Mouse (Mus musculus): Measurements from ENCODE around the gene Selenoi. TPM values are rescaled to one million over a fixed set of nuclear protein-coding genes. Genes with fewer than 3 reads are reported as not detected.
"Not testable (repeated sequence)": the region's sequence is repeated elsewhere in the genome, so short reads cannot be mapped to it uniquely, and the experiment has no call there.

Selenoi gene
- polyA plus RNA-seq, 1 experiment from 2014 or later = 24.1 TPM

GRCm38 (mm10) chr5:30204441-30204840 lies 27.9 kb upstream of the Selenoi start:
- Histone ChIP-seq H3K36me3 (ENCODE audit: control insufficient read depth, insufficient read depth, low read length) (no peaks in the 10 kb centered on the region), H3K4me2 (ENCODE audit: low read depth, low read length, severe bottlenecking) (no peak overlapping the region), H3K27ac (ENCODE audit: low read depth, low read length) (no peak overlapping the region), H3K9me3 (ENCODE audit: control insufficient read depth, low read length) (no peaks in the 10 kb centered on the region), H3K9ac (ENCODE audit: low read length) (no peak overlapping the region), H3K27me3 (ENCODE audit: control insufficient read depth, insufficient read depth, low read length) (no peaks in the 10 kb centered on the region), H3K4me3 (ENCODE audit: low read depth, low read length) (no peak overlapping the region), H3K4me1 (replicated peaks; ENCODE audit: control insufficient read depth, insufficient read depth, low read length) (no peaks in the 10 kb centered on the region)
- no peak for DNase-seq (ENCODE audit: low spot score)
- WGBS = 61% methylated on average over 1 of the region's 1 CpGs
- ATAC-seq (replicated peaks; ENCODE audit: low FRiP score) = no peak

GRCm38 (mm10) chr5:30205034-30205433 lies 27.3 kb upstream of the Selenoi start:
- Histone ChIP-seq H3K4me2 (ENCODE audit: low read depth, low read length, severe bottlenecking) (no peak overlapping the region), H3K36me3 (ENCODE audit: control insufficient read depth, insufficient read depth, low read length) (no peaks in the 10 kb centered on the region), H3K27ac (ENCODE audit: low read depth, low read length) (no peak overlapping the region), H3K27me3 (ENCODE audit: control insufficient read depth, insufficient read depth, low read length) (no peaks in the 10 kb centered on the region), H3K9me3 (ENCODE audit: control insufficient read depth, low read length) (no peaks in the 10 kb centered on the region), H3K4me1 (replicated peaks; ENCODE audit: control insufficient read depth, insufficient read depth, low read length) (no peaks in the 10 kb centered on the region), H3K4me3 (ENCODE audit: low read depth, low read length) (no peak overlapping the region), H3K9ac (ENCODE audit: low read length) (no peak overlapping the region)
- 75% methylated on average over 3 of the region's 3 CpGs for WGBS
- no peak for ATAC-seq (replicated peaks; ENCODE audit: low FRiP score)
- DNase-seq (ENCODE audit: low spot score) = no peak

- H3K9ac ChIP-seq (ENCODE audit: low read length) = no peak within 1 kb of the TSS
- H3K4me3 ChIP-seq (ENCODE audit: low read depth, low read length) = no peak within 1 kb of the TSS
- no peak within 1 kb of the TSS for H3K27ac ChIP-seq (ENCODE audit: low read depth, low read length)
- no peaks in the 10 kb centered on the region for H3K27me3 ChIP-seq (ENCODE audit: control insufficient read depth, insufficient read depth, low read length)
- H3K4me2 ChIP-seq (ENCODE audit: low read depth, low read length, severe bottlenecking) = no peak within 1 kb of the TSS
- WGBS = 49% methylated on average over 5 of the region's 5 CpGs
- H3K4me1 ChIP-seq (replicated peaks; ENCODE audit: control insufficient read depth, insufficient read depth, low read length) = no peaks in the 10 kb centered on the region
- H3K9me3 ChIP-seq (ENCODE audit: control insufficient read depth, low read length) = no peaks in the 10 kb centered on the region
- no peak for ATAC-seq (replicated peaks; ENCODE audit: low FRiP score)
- no peak for DNase-seq (ENCODE audit: low spot score)
- H3K36me3 ChIP-seq (ENCODE audit: control insufficient read depth, insufficient read depth, low read length) = no peaks in the 10 kb centered on the region
These were observed 26.9 kb upstream of the Selenoi start, which contains the start of gene Adgrf3 for GRCm38 (mm10) chr5:30205493-30205892. Gene Adgrf3, minus strand, starts transcription at chr5:30205722.

GRCm38 (mm10) chr5:30207276-30207675 lies 25.1 kb upstream of the Selenoi start:
- DNase-seq (ENCODE audit: low spot score) = peak; percentile 65
- Histone ChIP-seq H3K9ac (ENCODE audit: low read length) (no peak overlapping the region), H3K27me3 (ENCODE audit: control insufficient read depth, insufficient read depth, low read length) (no peaks in the 10 kb centered on the region), H3K4me1 (replicated peaks; ENCODE audit: control insufficient read depth, insufficient read depth, low read length) (no peaks in the 10 kb centered on the region), H3K36me3 (ENCODE audit: control insufficient read depth, insufficient read depth, low read length) (no peaks in the 10 kb centered on the region), H3K4me3 (ENCODE audit: low read depth, low read length) (no peak overlapping the region), H3K27ac (ENCODE audit: low read depth, low read length) (no peak overlapping the region), H3K4me2 (ENCODE audit: low read depth, low read length, severe bottlenecking) (no peak overlapping the region), H3K9me3 (ENCODE audit: control insufficient read depth, low read length) (no peaks in the 10 kb centered on the region)
- 70% methylated on average over 6 of the region's 6 CpGs for WGBS
- ATAC-seq (replicated peaks; ENCODE audit: low FRiP score) = no peak

- not testable (repeated sequence) for H3K9ac ChIP-seq (ENCODE audit: low read length); H3K4me1 ChIP-seq (replicated peaks; ENCODE audit: control insufficient read depth, insufficient read depth, low read length); DNase-seq (ENCODE audit: low spot score); ATAC-seq (replicated peaks; ENCODE audit: low FRiP score); H3K4me3 ChIP-seq (ENCODE audit: low read depth, low read length); H3K4me2 ChIP-seq (ENCODE audit: low read depth, low read length, severe bottlenecking); H3K27me3 ChIP-seq (ENCODE audit: control insufficient read depth, insufficient read depth, low read length); H3K36me3 ChIP-seq (ENCODE audit: control insufficient read depth, insufficient read depth, low read length); H3K9me3 ChIP-seq (ENCODE audit: control insufficient read depth, low read length); H3K27ac ChIP-seq (ENCODE audit: low read depth, low read length)
- WGBS = 87% methylated on average over 5 of the region's 5 CpGs
These were observed 21.6 kb upstream of the Selenoi start for GRCm38 (mm10) chr5:30210758-30211157.

- 12% methylated on average over 4 of the region's 4 CpGs for WGBS
- Histone ChIP-seq H3K4me3 (ENCODE audit: low read depth, low read length) (no peak overlapping the region), H3K36me3 (ENCODE audit: control insufficient read depth, insufficient read depth, low read length) (no peaks in the 10 kb centered on the region), H3K4me2 (ENCODE audit: low read depth, low read length, severe bottlenecking) (no peak overlapping the region), H3K9ac (ENCODE audit: low read length) (no peak overlapping the region), H3K9me3 (ENCODE audit: control insufficient read depth, low read length) (no peaks in the 10 kb centered on the region), H3K27me3 (ENCODE audit: control insufficient read depth, insufficient read depth, low read length) (no peaks in the 10 kb centered on the region), H3K27ac (ENCODE audit: low read depth, low read length) (no peak overlapping the region), H3K4me1 (replicated peaks; ENCODE audit: control insufficient read depth, insufficient read depth, low read length) (no peaks in the 10 kb centered on the region)
- peak; percentile 73 for DNase-seq (ENCODE audit: low spot score)
- ATAC-seq (replicated peaks; ENCODE audit: low FRiP score) = no peak
These were observed 17.5 kb upstream of the Selenoi start for GRCm38 (mm10) chr5:30214889-30215288.

- H3K9ac ChIP-seq (ENCODE audit: low read length) = no peak overlapping the region
- no peaks in the 10 kb centered on the region for H3K27me3 ChIP-seq (ENCODE audit: control insufficient read depth, insufficient read depth, low read length)
- H3K27ac ChIP-seq (ENCODE audit: low read depth, low read length) = no peak overlapping the region
- no peak overlapping the region for H3K4me3 ChIP-seq (ENCODE audit: low read depth, low read length)
- H3K4me1 ChIP-seq (replicated peaks; ENCODE audit: control insufficient read depth, insufficient read depth, low read length) = no peaks in the 10 kb centered on the region
- DNase-seq (ENCODE audit: low spot score) (no peak), ATAC-seq (replicated peaks; ENCODE audit: low FRiP score) (no peak)
- WGBS = 87% methylated on average over 5 of the region's 5 CpGs
- H3K36me3 ChIP-seq (ENCODE audit: control insufficient read depth, insufficient read depth, low read length) = no peaks in the 10 kb centered on the region
- no peaks in the 10 kb centered on the region for H3K9me3 ChIP-seq (ENCODE audit: control insufficient read depth, low read length)
- no peak overlapping the region for H3K4me2 ChIP-seq (ENCODE audit: low read depth, low read length, severe bottlenecking)
These were observed 16.4 kb upstream of the Selenoi start for GRCm38 (mm10) chr5:30215970-30216369.

GRCm38 (mm10) chr5:30219715-30220114 lies 12.7 kb upstream of the Selenoi start:
- H3K27ac ChIP-seq (ENCODE audit: low read depth, low read length) = no peak overlapping the region
- no peak overlapping the region for H3K4me2 ChIP-seq (ENCODE audit: low read depth, low read length, severe bottlenecking)
- DNase-seq (ENCODE audit: low spot score) (no peak), ATAC-seq (replicated peaks; ENCODE audit: low FRiP score) (no peak)
- no peak overlapping the region for H3K4me3 ChIP-seq (ENCODE audit: low read depth, low read length)
- H3K36me3 ChIP-seq (ENCODE audit: control insufficient read depth, insufficient read depth, low read length) = no peaks in the 10 kb centered on the region
- 94% methylated on average over 2 of the region's 2 CpGs for WGBS
- no peak overlapping the region for H3K9ac ChIP-seq (ENCODE audit: low read length)
- H3K27me3 ChIP-seq (ENCODE audit: control insufficient read depth, insufficient read depth, low read length) = no peaks in the 10 kb centered on the region
- no peaks in the 10 kb centered on the region for H3K9me3 ChIP-seq (ENCODE audit: control insufficient read depth, low read length)
- H3K4me1 ChIP-seq (replicated peaks; ENCODE audit: control insufficient read depth, insufficient read depth, low read length) = no peaks in the 10 kb centered on the region

- Histone ChIP-seq H3K4me1 (replicated peaks; ENCODE audit: control insufficient read depth, insufficient read depth, low read length) (no peaks in the 10 kb centered on the region), H3K27me3 (ENCODE audit: control insufficient read depth, insufficient read depth, low read length) (no peaks in the 10 kb centered on the region), H3K9ac (ENCODE audit: low read length) (no peak overlapping the region), H3K4me3 (ENCODE audit: low read depth, low read length) (no peak overlapping the region), H3K27ac (ENCODE audit: low read depth, low read length) (no peak overlapping the region), H3K9me3 (ENCODE audit: control insufficient read depth, low read length) (no peaks in the 10 kb centered on the region), H3K36me3 (ENCODE audit: control insufficient read depth, insufficient read depth, low read length) (no peaks in the 10 kb centered on the region), H3K4me2 (ENCODE audit: low read depth, low read length, severe bottlenecking) (no peak overlapping the region)
- DNase-seq (ENCODE audit: low spot score) (no peak), ATAC-seq (replicated peaks; ENCODE audit: low FRiP score) (no peak)
- 89% methylated on average over 8 of the region's 8 CpGs for WGBS
These were observed 11.7 kb upstream of the Selenoi start for GRCm38 (mm10) chr5:30220666-30221065.
